Mouse (Mus musculus): ENCODE results near the gene Cpt1a.

Gene Cpt1a

GRCm38 (mm10) chr19:3428057-3428830 lies 106.1 kb downstream of the Cpt1a start:
- DNase-seq (ENCODE audit: low spot score) = no peak

- DNase-seq (ENCODE audit: low spot score) = no peak
Measured at GRCm38 (mm10) chr19:3429156-3429816, 107.2 kb downstream of the Cpt1a start.

- DNase-seq (ENCODE audit: low spot score) = no peak
Measured at GRCm38 (mm10) chr19:3431066-3431465, 108.9 kb downstream of the Cpt1a start.

- DNase-seq (ENCODE audit: low spot score) = no peak
Measured at GRCm38 (mm10) chr19:3431969-3432368, 109.8 kb downstream of the Cpt1a start.

- no peak for DNase-seq (ENCODE audit: low spot score)
Measured at GRCm38 (mm10) chr19:3434124-3434523, 112.0 kb downstream of the Cpt1a start.

- no peak for DNase-seq (ENCODE audit: low spot score)
Measured at GRCm38 (mm10) chr19:3434641-3435040, 112.5 kb downstream of the Cpt1a start.
